Comparison of ENCODE assay signal across 10 mouse cellular contexts in the genomic region with DNA sequence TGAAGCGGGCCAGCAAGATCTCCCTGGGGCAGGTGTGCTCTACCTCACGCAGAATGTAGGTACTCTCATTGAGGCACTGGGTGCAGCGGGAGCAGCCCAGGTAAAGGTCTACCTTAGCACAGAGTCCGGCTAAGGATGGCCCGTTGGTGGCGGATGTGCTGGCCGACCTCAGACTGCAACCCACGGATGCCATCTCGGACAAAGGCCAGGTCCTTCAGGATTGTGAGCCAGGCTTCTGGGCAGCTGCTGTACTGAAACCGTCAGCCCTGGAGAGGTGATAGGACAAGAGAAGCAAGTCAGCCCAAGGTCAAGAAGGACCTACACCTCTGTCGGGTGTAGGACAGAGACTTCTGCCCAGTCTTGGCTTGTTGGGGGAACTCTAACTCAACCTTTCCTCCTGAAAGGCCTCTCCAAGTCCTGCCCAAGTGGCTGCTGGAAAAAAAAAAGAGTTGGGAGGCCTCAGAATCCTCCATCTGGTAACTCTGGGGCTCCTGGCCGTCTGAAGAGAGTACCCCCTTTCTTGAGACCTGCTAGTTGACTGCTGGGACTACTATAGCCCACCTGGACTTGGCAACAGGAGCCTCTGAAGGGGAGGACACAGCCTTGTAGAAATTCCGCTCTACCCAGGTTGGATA. TPM values are rescaled to one million over a fixed set of nuclear protein-coding genes. Genes with fewer than 3 reads are reported as not detected.
DNase-seq lines count a peak whose midpoint lies in the region; ATAC-seq and TF ChIP-seq lines count a peak whose summit lies in the region.
"Had no signal": no experiment of that assay in that cellular context is flagged by ENCODE, and none has a peak within 500 bp of the region (broad histone marks: within the 10 kb centered on the region; RNA-seq: fewer than 3 reads in every experiment).

No protein-coding gene starts in this region.

- no peak for TF ChIP-seq CTCF in MEL (IDR thresholded peaks at IDR 0.05 in 2 of 3, conservative IDR thresholded peaks at IDR 0.05 in 1 of 3; ENCODE audit: control insufficient read depth in 1 of 3, insufficient read depth in 1 of 3, low read depth in 2 of 3, low read length in 3 of 3, poor library complexity in 1 of 3, severe bottlenecking in 1 of 3)

- peaks cover 9% of the 10 kb centered on the region; the same call in 1 of the 2 replicates for H3K4me1 ChIP-seq in kidney, embryonic 16.5 days (ENCODE audit: insufficient read depth, low read length)
- peaks cover 2 to 15% of the 10 kb centered on the region in 2 experiments for H3K4me1 ChIP-seq in MEL (ENCODE audit: control insufficient read depth in 1 of 2, insufficient read depth in 2 of 2, low read length in 2 of 2)
- H3K4me1 ChIP-seq in embryonic facial prominence, embryonic 13.5 days = peaks cover 11% of the 10 kb centered on the region
- H3K4me1 ChIP-seq in liver, embryonic 12.5 days = peaks cover 42% of the 10 kb centered on the region
- no peaks in the 10 kb centered on the region for H3K4me1 ChIP-seq in midbrain, embryonic 16.5 days (ENCODE audit: control insufficient read depth, insufficient read depth, low read length)

- peaks cover 7% of the 10 kb centered on the region; the same call in 1 of the 2 replicates for H3K79me2 ChIP-seq in MEL (ENCODE audit: control insufficient read depth, insufficient read depth, low read length, poor library complexity)

- H3K4me2 ChIP-seq in kidney, embryonic 16.5 days (replicated peaks; ENCODE audit: low read depth, low read length) = peak overlapping the region; percentile 69
- H3K4me2 ChIP-seq in embryonic facial prominence, embryonic 13.5 days = peak overlapping the region; percentile 67
- peak overlapping the region; percentile 82 for H3K4me2 ChIP-seq in liver, embryonic 12.5 days
- no peak overlapping the region for H3K4me2 ChIP-seq in midbrain, embryonic 16.5 days (ENCODE audit: low read length)

- H3K4me3 ChIP-seq in kidney, embryonic 16.5 days (ENCODE audit: low read length) = peak overlapping the region; percentile 61; the same call in 1 of the 2 replicates
- peak overlapping the region; percentile 98 to 100 for H3K4me3 ChIP-seq in MEL (ENCODE audit: control insufficient read depth in 1 of 2, insufficient read depth in 1 of 2, low read depth in 2 of 2, low read length in 2 of 2)
- H3K4me3 ChIP-seq in embryonic facial prominence, embryonic 13.5 days = peak overlapping the region; percentile 49; the same call in 1 of the 2 replicates
- H3K4me3 ChIP-seq in liver, embryonic 12.5 days = peak overlapping the region; percentile 72
- H3K4me3 ChIP-seq in midbrain, embryonic 16.5 days (ENCODE audit: low read depth, low read length) = no peak overlapping the region

- H3K27me3 ChIP-seq in kidney, embryonic 16.5 days (ENCODE audit: insufficient read depth, low read length) = no peaks in the 10 kb centered on the region
- no peaks in the 10 kb centered on the region for H3K27me3 ChIP-seq in MEL (ENCODE audit: control insufficient read depth in 1 of 2, insufficient read depth in 2 of 2, low read length in 2 of 2)
- H3K27me3 ChIP-seq in embryonic facial prominence, embryonic 13.5 days = no peaks in the 10 kb centered on the region
- 0 out of 2 replicates have a peak, but pooled peaks cover 5% of the 10 kb centered on the region for H3K27me3 ChIP-seq in liver, embryonic 12.5 days (replicated peaks)
- no peaks in the 10 kb centered on the region for H3K27me3 ChIP-seq in midbrain, embryonic 16.5 days (ENCODE audit: control insufficient read depth, insufficient read depth, low read depth, low read length)

- no peak overlapping the region for H3K9ac ChIP-seq in kidney, embryonic 16.5 days (replicated peaks; ENCODE audit: low read length)
- peak overlapping the region; percentile 94 for H3K9ac ChIP-seq in MEL (ENCODE audit: control insufficient read depth, low read depth, low read length, poor library complexity, severe bottlenecking)
- peak overlapping the region; percentile 73; the same call in 1 of the 2 replicates for H3K9ac ChIP-seq in embryonic facial prominence, embryonic 13.5 days
- peak overlapping the region; percentile 79 for H3K9ac ChIP-seq in liver, embryonic 12.5 days
- H3K9ac ChIP-seq in midbrain, embryonic 16.5 days (ENCODE audit: low read depth, low read length) = no peak overlapping the region

- no peaks in the 10 kb centered on the region; the same call in 1 of the 2 replicates for H3K36me3 ChIP-seq in kidney, embryonic 16.5 days (ENCODE audit: insufficient read depth, low read length)
- peaks cover 0 to 17% of the 10 kb centered on the region in 2 experiments; a peak in 2 of 4 replicates for H3K36me3 ChIP-seq in MEL (ENCODE audit: control insufficient read depth in 1 of 2, insufficient read depth in 2 of 2, low read length in 2 of 2)
- H3K36me3 ChIP-seq in embryonic facial prominence, embryonic 13.5 days = no peaks in the 10 kb centered on the region
- H3K36me3 ChIP-seq in liver, embryonic 12.5 days = peaks cover 38% of the 10 kb centered on the region
- H3K36me3 ChIP-seq in midbrain, embryonic 16.5 days (ENCODE audit: control insufficient read depth, insufficient read depth, low read length) = no peaks in the 10 kb centered on the region

- TF ChIP-seq EP300 in MEL (IDR thresholded peaks at IDR 0.05; ENCODE audit: low read depth in 1 of 2, low read length in 2 of 2) = no peak

- no peak for DNase-seq in kidney, adult 11 months
- DNase-seq in MEL (ENCODE audit: low read depth, low spot score) = no peak
- no peak for DNase-seq in retina, postnatal 1 day
- no peak for DNase-seq in right cerebral cortex, postnatal 36 days (ENCODE audit: low spot score in 2 of 2)
- DNase-seq: midbrain, embryonic 14.5 days; right cerebral cortex, adult 18-20 months had no signal

- TF ChIP-seq POLR2A in MEL (IDR thresholded peaks at IDR 0.05; ENCODE audit: control insufficient read depth in 1 of 2, insufficient read depth in 1 of 2, low read depth in 1 of 2, low read length in 2 of 2, poor library complexity in 1 of 2) = no peak

- 90% methylated on average over 13 of the region's 13 CpGs for WGBS in kidney, embryonic 16.5 days
- WGBS in embryonic facial prominence, embryonic 13.5 days = 90% methylated on average over 13 of the region's 13 CpGs
- WGBS in liver, embryonic 12.5 days (ENCODE audit: insufficient replicate concordance) = 85% methylated on average over 13 of the region's 13 CpGs
- WGBS in midbrain, embryonic 16.5 days = 91% methylated on average over 13 of the region's 13 CpGs

- no peak for TF ChIP-seq RAD21 in MEL (IDR thresholded peaks at IDR 0.05; ENCODE audit: low read depth, low read length)

- ATAC-seq in kidney, embryonic 16.5 days (ENCODE audit: low FRiP score, low TSS enrichment) = no peak
- no peak for ATAC-seq in embryonic facial prominence, embryonic 13.5 days (ENCODE audit: insufficient number of reproducible peaks, insufficient read depth, low FRiP score, low TSS enrichment, low read depth)
- ATAC-seq in liver, embryonic 12.5 days = no peak
- ATAC-seq in midbrain, embryonic 16.5 days = no peak

- no peak overlapping the region for H3K27ac ChIP-seq in kidney, embryonic 16.5 days (ENCODE audit: low read length)
- H3K27ac ChIP-seq in MEL (ENCODE audit: control insufficient read depth, low read depth, low read length) = no peak overlapping the region
- H3K27ac ChIP-seq in embryonic facial prominence, embryonic 13.5 days = no peak overlapping the region
- H3K27ac ChIP-seq in liver, embryonic 12.5 days = no peak overlapping the region
- no peak overlapping the region for H3K27ac ChIP-seq in midbrain, embryonic 16.5 days (ENCODE audit: low read length)

- no peaks in the 10 kb centered on the region for H3K9me3 ChIP-seq in kidney, embryonic 16.5 days (ENCODE audit: low read length)
- no peaks in the 10 kb centered on the region for H3K9me3 ChIP-seq in MEL (replicated peaks; ENCODE audit: insufficient read depth, low read length)
- no peaks in the 10 kb centered on the region for H3K9me3 ChIP-seq in embryonic facial prominence, embryonic 13.5 days
- H3K9me3 ChIP-seq in liver, embryonic 12.5 days (replicated peaks) = no peaks in the 10 kb centered on the region
- H3K9me3 ChIP-seq in midbrain, embryonic 16.5 days (replicated peaks; ENCODE audit: control insufficient read depth, low read length, poor library complexity, severe bottlenecking) = no peaks in the 10 kb centered on the region

RNA-seq across cellular contexts. Expression of gene Helz2, which starts 0.9 kb away (rescaled TPM):
- polyA plus RNA-seq in kidney, embryonic 16.5 days (2015; fragmentation: Nextera tagmentation; extraction: Ambion mirVana) = 1.9 and 2.0 TPM in 2 replicates
- 6.2 and 6.3 TPM in 2 replicates for total RNA-seq in MEL (2012; rRNA removed)
- polyA plus RNA-seq in MEL (2012; ENCODE audit: insufficient read depth in 1 of 2, insufficient read length in 2 of 2, low read depth in 1 of 2, low replicate concordance in 2 of 2, missing spikeins in 1 of 2) = 10 to 100 TPM in 1 of 2 experiments, not detected in 1; 12.0 TPM
- 0.51 and 0.78 TPM in 2 replicates for polyA plus RNA-seq in embryonic facial prominence, embryonic 13.5 days (2015; fragmentation: Nextera tagmentation; extraction: Ambion mirVana)
- 1.7 and 1.8 TPM in 2 replicates for polyA plus RNA-seq in liver, embryonic 12.5 days (2016; fragmentation: Nextera tagmentation; extraction: Ambion mirVana)
- polyA plus RNA-seq in midbrain, embryonic 16.5 days (2015; fragmentation: Nextera tagmentation; extraction: Ambion mirVana) = 0.32 and 0.44 TPM in 2 replicates

RNA-seq across cellular contexts. Expression of gene Fndc11, which starts 21.1 kb away (rescaled TPM):
- polyA plus RNA-seq in kidney, embryonic 16.5 days (2015; fragmentation: Nextera tagmentation; extraction: Ambion mirVana) = 0.26 and 0.59 TPM in 2 replicates
- total RNA-seq in MEL (2012; rRNA removed) = not detected in 2 replicates
- polyA plus RNA-seq in MEL (2012; ENCODE audit: insufficient read depth in 1 of 2, insufficient read length in 2 of 2, low read depth in 1 of 2, low replicate concordance in 2 of 2, missing spikeins in 1 of 2) = not detected
- polyA plus RNA-seq in embryonic facial prominence, embryonic 13.5 days (2015; fragmentation: Nextera tagmentation; extraction: Ambion mirVana) = not detected in 2 replicates
- polyA plus RNA-seq in liver, embryonic 12.5 days (2016; fragmentation: Nextera tagmentation; extraction: Ambion mirVana) = 0.11 and 0.26 TPM in 2 replicates
- polyA plus RNA-seq in midbrain, embryonic 16.5 days (2015; fragmentation: Nextera tagmentation; extraction: Ambion mirVana) = 0.41 and 0.42 TPM in 2 replicates

RNA-seq across cellular contexts. Expression of gene Srms, which starts 27.9 kb away (rescaled TPM):
- polyA plus RNA-seq in kidney, embryonic 16.5 days (2015; fragmentation: Nextera tagmentation; extraction: Ambion mirVana) = 0.25 and 0.37 TPM in 2 replicates
- not detected in 2 replicates for total RNA-seq in MEL (2012; rRNA removed)
- under 1 TPM in 1 of 2 experiments, not detected in 1; 0.04 TPM for polyA plus RNA-seq in MEL (2012; ENCODE audit: insufficient read depth in 1 of 2, insufficient read length in 2 of 2, low read depth in 1 of 2, low replicate concordance in 2 of 2, missing spikeins in 1 of 2)
- 0.14 TPM in 1 of 2 replicates, not detected in the other for polyA plus RNA-seq in embryonic facial prominence, embryonic 13.5 days (2015; fragmentation: Nextera tagmentation; extraction: Ambion mirVana)
- polyA plus RNA-seq in liver, embryonic 12.5 days (2016; fragmentation: Nextera tagmentation; extraction: Ambion mirVana) = 0.07 and 0.29 TPM in 2 replicates
- 0.07 and 0.20 TPM in 2 replicates for polyA plus RNA-seq in midbrain, embryonic 16.5 days (2015; fragmentation: Nextera tagmentation; extraction: Ambion mirVana)

RNA-seq across cellular contexts. Expression of gene Ptk6, which starts 38.3 kb away (rescaled TPM):
- not detected in 2 replicates for polyA plus RNA-seq in kidney, embryonic 16.5 days (2015; fragmentation: Nextera tagmentation; extraction: Ambion mirVana)
- total RNA-seq in MEL (2012; rRNA removed) = not detected in 2 replicates
- not detected for polyA plus RNA-seq in MEL (2012; ENCODE audit: insufficient read depth in 1 of 2, insufficient read length in 2 of 2, low read depth in 1 of 2, low replicate concordance in 2 of 2, missing spikeins in 1 of 2)
- 0.07 TPM in 1 of 2 replicates, not detected in the other for polyA plus RNA-seq in embryonic facial prominence, embryonic 13.5 days (2015; fragmentation: Nextera tagmentation; extraction: Ambion mirVana)
- 0.04 TPM in 1 of 2 replicates, not detected in the other for polyA plus RNA-seq in liver, embryonic 12.5 days (2016; fragmentation: Nextera tagmentation; extraction: Ambion mirVana)
- not detected in 2 replicates for polyA plus RNA-seq in midbrain, embryonic 16.5 days (2015; fragmentation: Nextera tagmentation; extraction: Ambion mirVana)
- polyA plus RNA-seq: midbrain, embryonic 14.5 days had no signal

RNA-seq across cellular contexts. Expression of gene Gmeb2, which starts 46.9 kb away (rescaled TPM):
- 15.7 and 18.7 TPM in 2 replicates for polyA plus RNA-seq in kidney, embryonic 16.5 days (2015; fragmentation: Nextera tagmentation; extraction: Ambion mirVana)
- total RNA-seq in MEL (2012; rRNA removed) = 8.2 and 8.3 TPM in 2 replicates
- polyA plus RNA-seq in MEL (2012; ENCODE audit: insufficient read depth in 1 of 2, insufficient read length in 2 of 2, low read depth in 1 of 2, low replicate concordance in 2 of 2, missing spikeins in 1 of 2) = 10 to 100 TPM in 1 of 2 experiments, not detected in 1; 16.9 TPM
- 15.9 and 16.9 TPM in 2 replicates for polyA plus RNA-seq in embryonic facial prominence, embryonic 13.5 days (2015; fragmentation: Nextera tagmentation; extraction: Ambion mirVana)
- 13.0 and 14.4 TPM in 2 replicates for polyA plus RNA-seq in liver, embryonic 12.5 days (2016; fragmentation: Nextera tagmentation; extraction: Ambion mirVana)
- 16.3 and 17.6 TPM in 2 replicates for polyA plus RNA-seq in midbrain, embryonic 16.5 days (2015; fragmentation: Nextera tagmentation; extraction: Ambion mirVana)

Comparison
In these comparisons a context has a peak if more than half of its experiments do, and no peak if none do; other contexts are left out.
1. H3K9ac ChIP-seq: peak in MEL (single experiment), embryonic facial prominence, embryonic 13.5 days (single experiment) and liver, embryonic 12.5 days (single experiment); none in kidney, embryonic 16.5 days (single experiment) and midbrain, embryonic 16.5 days (single experiment).